Comparison of ENCODE assay signal across 12 mouse cellular contexts in the genomic region with DNA sequence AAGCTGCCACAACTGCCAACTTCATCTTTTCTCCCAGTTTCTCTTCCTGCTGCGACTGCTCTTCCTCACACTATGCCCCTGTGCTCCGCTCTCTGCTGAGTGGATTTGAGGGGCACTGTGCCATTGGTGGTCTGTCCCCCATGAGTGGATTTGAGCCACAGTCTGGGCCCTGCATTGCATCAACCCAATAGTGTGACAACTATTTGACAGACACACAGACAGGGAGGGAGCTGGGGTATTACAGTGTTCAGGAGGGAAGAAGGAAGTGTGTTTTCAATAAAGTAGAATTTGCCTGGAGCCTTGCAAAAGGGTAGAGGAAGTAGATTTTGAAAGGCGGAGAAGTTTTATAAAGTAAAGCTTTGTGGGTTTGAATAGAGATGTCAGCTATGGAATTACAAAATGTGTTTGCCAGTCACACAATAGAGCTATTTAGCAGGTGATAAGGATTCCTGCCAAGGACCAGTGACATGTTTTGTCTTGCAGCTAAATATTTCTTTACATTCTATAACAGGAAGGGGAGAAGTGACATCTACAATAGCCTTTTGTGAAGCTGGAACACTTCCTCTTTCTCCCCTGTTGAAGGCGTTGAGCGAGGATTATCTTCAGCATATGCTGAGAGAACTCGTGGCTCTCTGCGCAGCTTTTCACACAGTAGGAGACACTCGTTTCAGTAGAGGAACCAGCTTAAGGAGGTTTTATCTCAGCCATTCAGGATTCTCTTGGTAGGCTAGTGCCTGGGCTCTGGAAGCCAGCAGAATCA. TPM values are rescaled to one million over a fixed set of nuclear protein-coding genes. Genes with fewer than 3 reads are reported as not detected.
A peak's percentile ranks its signal among the peaks of the same experiment; 100 is the strongest.
DNase-seq lines count a peak whose midpoint lies in the region; ATAC-seq and TF ChIP-seq lines count a peak whose summit lies in the region.
"Had no signal": no experiment of that assay in that cellular context is flagged by ENCODE, and none has a peak within 500 bp of the region (broad histone marks: within the 10 kb centered on the region; RNA-seq: fewer than 3 reads in every experiment).

No protein-coding gene starts in this region.

- H3K27ac ChIP-seq in liver, adult 2 months (replicated peaks; ENCODE audit: insufficient read depth, low read depth, low read length): no peak overlapping the region
- peak overlapping the region; percentile 72 for H3K27ac ChIP-seq in brown adipose tissue, adult 24 weeks (replicated peaks; ENCODE audit: low read depth, low read length)
- no peak overlapping the region for H3K27ac ChIP-seq in forebrain, embryonic 13.5 days
- H3K27ac ChIP-seq: left cerebral cortex, adult 2 months had no signal

- H3K27me3 ChIP-seq in liver, adult 2 months (ENCODE audit: control insufficient read depth, insufficient read depth, low read length): peaks cover 2% of the 10 kb centered on the region; the same call in 1 of the 2 replicates
- H3K27me3 ChIP-seq in forebrain, embryonic 13.5 days: no peaks in the 10 kb centered on the region; the same call in 1 of the 2 replicates

- TF ChIP-seq POLR2A in liver, adult 2 months (IDR thresholded peaks at IDR 0.05; ENCODE audit: extremely low read depth, insufficient read depth, low read length): no peak

- peak; percentile 28 for DNase-seq in liver, adult 2 months (ENCODE audit: extremely low read depth, low read depth, low spot score)
- DNase-seq in liver: no peak
- peak; percentile 26 for DNase-seq in gonadal fat pad, adult 2 months (ENCODE audit: low read depth)
- DNase-seq in monocyte, adult 2 months (ENCODE audit: low read depth in 1 of 2, low spot score in 2 of 2): peak; percentile 46 to 49
- DNase-seq in retina, embryonic 14.5 days (ENCODE audit: low spot score): no peak
- DNase-seq: adrenal gland, adult 2 months; cerebellum, postnatal 10 days; kidney, adult 18-20 months; spleen, adult 18-20 months had no signal

- no peaks in the 10 kb centered on the region for H3K79me2 ChIP-seq in liver, adult 2 months (ENCODE audit: control insufficient read depth, insufficient read depth, low read length)

- H3K9ac ChIP-seq in liver, adult 2 months (ENCODE audit: low read depth, low read length): no peak overlapping the region
- H3K9ac ChIP-seq in forebrain, embryonic 13.5 days: no peak overlapping the region

- H3K4me2 ChIP-seq in forebrain, embryonic 13.5 days: no peak overlapping the region

- H3K36me3 ChIP-seq in liver, adult 2 months (ENCODE audit: control insufficient read depth, insufficient read depth, low read length): no peaks in the 10 kb centered on the region
- no peaks in the 10 kb centered on the region for H3K36me3 ChIP-seq in forebrain, embryonic 13.5 days (ENCODE audit: poor library complexity, severe bottlenecking)

- no peak for ATAC-seq in forebrain, embryonic 13.5 days

- H3K4me1 ChIP-seq in liver, adult 2 months (ENCODE audit: control insufficient read depth, insufficient read depth, low read length): no peaks in the 10 kb centered on the region
- H3K4me1 ChIP-seq in brown adipose tissue, adult 24 weeks (ENCODE audit: control insufficient read depth, insufficient read depth, insufficient read length, low read length): no peaks in the 10 kb centered on the region; the same call in 1 of the 2 replicates
- H3K4me1 ChIP-seq in forebrain, embryonic 13.5 days: peaks cover 11% of the 10 kb centered on the region; the same call in 1 of the 2 replicates

- TF ChIP-seq CTCF in liver, adult 2 months (IDR thresholded peaks at IDR 0.05; ENCODE audit: low read depth, low read length): no peak

- 74% methylated on average over 8 of the region's 8 CpGs for WGBS in liver, adult 2 months
- 70% methylated on average over 8 of the region's 8 CpGs for WGBS in forebrain, embryonic 13.5 days

- no peaks in the 10 kb centered on the region for H3K9me3 ChIP-seq in forebrain, embryonic 13.5 days (replicated peaks)

- no peak overlapping the region for H3K4me3 ChIP-seq in liver, adult 2 months (ENCODE audit: insufficient read depth, low read depth, low read length)
- H3K4me3 ChIP-seq in brown adipose tissue, adult 24 weeks (ENCODE audit: insufficient read depth, low read depth, low read length): no peak overlapping the region
- H3K4me3 ChIP-seq in forebrain, embryonic 13.5 days: no peak overlapping the region
- H3K4me3 ChIP-seq: left cerebral cortex, adult 2 months had no signal

RNA-seq across cellular contexts. Expression of a gene that starts 38.3 kb away (rescaled TPM):
- total RNA-seq in liver, adult 2 months (2014; rRNA removed): 47.1 and 50.1 TPM in 2 replicates
- 26.8 and 33.7 TPM in 2 replicates for polyA plus RNA-seq in liver, adult 2 months (2012; rRNA removed)
- 62.9 and 69.9 TPM in 2 replicates for polyA plus RNA-seq in brown adipose tissue, adult 24 weeks (2012; ENCODE audit: insufficient read depth, insufficient read length, missing spikeins)
- 26.5 and 33.9 TPM in 2 replicates for polyA plus RNA-seq in gonadal fat pad, adult 2 months (2012; rRNA removed)
- polyA plus RNA-seq in forebrain, embryonic 13.5 days (2015; fragmentation: Nextera tagmentation; extraction: Ambion mirVana): 194 and 206 TPM in 2 replicates

RNA-seq across cellular contexts. Expression of a gene that starts 41.9 kb away (rescaled TPM):
- total RNA-seq in liver, adult 2 months (2014; rRNA removed): 2.2 TPM in 2 replicates
- 0.67 and 0.89 TPM in 2 replicates for polyA plus RNA-seq in liver, adult 2 months (2012; rRNA removed)
- 6.2 and 7.0 TPM in 2 replicates for polyA plus RNA-seq in brown adipose tissue, adult 24 weeks (2012; ENCODE audit: insufficient read depth, insufficient read length, missing spikeins)
- 13.8 and 18.0 TPM in 2 replicates for polyA plus RNA-seq in gonadal fat pad, adult 2 months (2012; rRNA removed)
- 6.7 and 7.5 TPM in 2 replicates for polyA plus RNA-seq in forebrain, embryonic 13.5 days (2015; fragmentation: Nextera tagmentation; extraction: Ambion mirVana)

RNA-seq across cellular contexts. Expression of a gene that starts 57.7 kb away (rescaled TPM):
- 83.4 and 103 TPM in 2 replicates for total RNA-seq in liver, adult 2 months (2014; rRNA removed)
- polyA plus RNA-seq in liver, adult 2 months (2012; rRNA removed): 42.8 and 47.1 TPM in 2 replicates
- polyA plus RNA-seq in brown adipose tissue, adult 24 weeks (2012; ENCODE audit: insufficient read depth, insufficient read length, missing spikeins): 18.9 and 26.8 TPM in 2 replicates
- 20.9 and 22.2 TPM in 2 replicates for polyA plus RNA-seq in gonadal fat pad, adult 2 months (2012; rRNA removed)
- polyA plus RNA-seq in forebrain, embryonic 13.5 days (2015; fragmentation: Nextera tagmentation; extraction: Ambion mirVana): 19.0 and 20.1 TPM in 2 replicates

Comparison
In these comparisons a context has a peak if more than half of its experiments do, and no peak if none do; other contexts are left out.
1. DNase-seq: peak in liver, adult 2 months (single experiment), gonadal fat pad, adult 2 months (single experiment) and monocyte, adult 2 months (2 of 2); none in liver (single experiment) and retina, embryonic 14.5 days (single experiment).